Mouse (Mus musculus) liver, embryonic 14.5 days (tissue): ENCODE data around the gene Ect2. TPM values are rescaled to one million over a fixed set of nuclear protein-coding genes. Genes with fewer than 3 reads are reported as not detected.

Experiments used
- ATAC-seq: fragments of 200-750 bp; cut with Nextera tagmentation; 2 replicates; pipeline ENCODE4 v1.8.0; 2017; ENCODE audit warnings: moderate number of reproducible peaks, mild to moderate bottlenecking, moderate library complexity; ENCODE audit not compliant: insufficient read depth
- DNase-seq, 3 experiments: peaks; one replicate each; pipeline ENCODE4 v3.0.0-alpha.2; 2012 to 2013; ENCODE audit warnings: low read depth in 3 of 3, low spot score in 3 of 3
- H3K27ac ChIP-seq: fragments of 300-500 bp; sonication (generic); 2 replicates; pipeline ENCODE4 v1.5.1; 2014; ENCODE audit warnings: moderate library complexity, mild to moderate bottlenecking, control low read depth, inconsistent platforms
- H3K27me3 ChIP-seq: fragments of 300-500 bp; sonication (generic); 2 replicates; pipeline ENCODE4 v1.6.1; 2014; ENCODE audit warnings: mild to moderate bottlenecking, low read length, moderate library complexity; ENCODE audit not compliant: control insufficient read depth, insufficient read depth
- H3K36me3 ChIP-seq: fragments of 300-500 bp; sonication (generic); replicated peaks from 2 replicates; pipeline ENCODE4 v1.6.1; 2014; ENCODE audit warnings: low read depth; ENCODE audit not compliant: control insufficient read depth, insufficient read depth
- H3K4me1 ChIP-seq, 2 experiments: fragments of 200-500 bp in 1 of 2; fragments of 300-500 bp in 1 of 2; sonication (generic) in 1 of 2; replicated peaks; 2 replicates each; pipeline ENCODE4 v1.6.1; 2012 to 2014; ENCODE audit warnings: antibody characterized with exemption in 1 of 2, inconsistent platforms in 1 of 2, low read length in 1 of 2; ENCODE audit not compliant: control insufficient read depth in 2 of 2, insufficient read depth in 2 of 2
- H3K4me2 ChIP-seq: fragments of 300-500 bp; sonication (generic); 2 replicates; pipeline ENCODE4 v1.6.1; 2014; ENCODE audit warnings: low read depth, mild to moderate bottlenecking, control low read depth, moderate library complexity
- H3K4me3 ChIP-seq, 2 experiments: fragments of 200-500 bp in 1 of 2; fragments of 300-500 bp in 1 of 2; sonication (generic) in 1 of 2; 2 replicates each; pipeline ENCODE4 v1.5.1; 2012 to 2014; ENCODE audit warnings: low read depth in 2 of 2, low read length in 2 of 2, mild to moderate bottlenecking in 2 of 2, control low read depth in 1 of 2, inconsistent platforms in 1 of 2, moderate library complexity in 1 of 2; ENCODE audit not compliant: insufficient read depth in 1 of 2
- H3K9ac ChIP-seq: fragments of 300-500 bp; sonication (generic); replicated peaks from 2 replicates; pipeline ENCODE4 v1.6.1; 2014; ENCODE audit warnings: mild to moderate bottlenecking, control low read depth, moderate library complexity
- H3K9me3 ChIP-seq: fragments of 300-500 bp; sonication (generic); 2 replicates; pipeline ENCODE4 v1.6.1; 2016; ENCODE audit warnings: low read length, mixed read lengths; ENCODE audit not compliant: control insufficient read depth
- CTCF ChIP-seq: IDR thresholded peaks from 2 replicates; pipeline ENCODE4 v1.5.1; 2016; ENCODE audit warnings: antibody characterized with exemption, low read depth, control low read depth
- EP300 ChIP-seq: IDR thresholded peaks from 2 replicates; pipeline ENCODE4 v1.6.1; 2016; ENCODE audit warnings: antibody characterized with exemption, low read depth
- WGBS: fragments of 180-500 bp; shearing (Covaris S2); extraction: QIAGEN DNeasy Blood & Tissue Kit; methylation state at CpG from one replicate; pipeline ENCODE4 v1.1.7; 2014; ENCODE audit not compliant: insufficient replicate concordance; 5-methylcytosine and 5-hydroxymethylcytosine counted together
- polyA plus RNA-seq, 2 experiments: library from polyadenylated mRNA; depleted of rRNA in 1 of 2; stranded (reverse) in 1 of 2; unstranded in 1 of 2; fragments of >200 nt; fragmentation: Nextera tagmentation in 1 of 2; extraction: Ambion mirVana in 1 of 2; gene quantifications; 2 replicates each; pipeline versions ENCODE4 v1.2.1 to v1.2.3; 2012 to 2014

Gene Ect2
- polyA plus RNA-seq, 2 experiments = 15.9 to 37.2 TPM

DNA sequence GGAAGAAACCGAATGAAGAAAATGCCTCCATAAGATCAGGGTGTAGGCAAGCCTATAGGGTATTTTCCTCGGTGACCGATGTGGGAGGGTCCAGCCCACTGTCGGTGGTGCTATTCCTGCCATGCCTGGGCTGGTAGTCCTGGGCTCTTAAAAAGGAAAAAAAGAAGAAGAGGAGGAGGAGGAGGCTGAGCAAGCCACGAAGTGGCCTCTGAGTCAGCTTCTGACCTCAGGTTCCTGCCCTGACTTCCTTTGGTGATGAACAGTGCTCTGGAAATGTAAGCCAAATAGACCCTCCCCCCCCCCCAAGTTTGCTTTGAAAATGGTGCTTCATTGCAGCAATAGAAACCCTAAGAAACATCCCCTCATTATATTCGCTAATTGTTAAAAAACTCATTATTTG lies 32.7 kb downstream of the Ect2 start:
- H3K27me3 ChIP-seq = no peaks in the 10 kb centered on the region
- H3K9me3 ChIP-seq = no peaks in the 10 kb centered on the region
- TF ChIP-seq CTCF (no peak), EP300 (no peak)
- 0 out of 4 replicates have a peak, but pooled peaks cover 0 to 2% of the 10 kb centered on the region in 2 experiments for H3K4me1 ChIP-seq
- H3K36me3 ChIP-seq = peaks cover 74% of the 10 kb centered on the region
- H3K4me3 ChIP-seq = no peak overlapping the region
- H3K27ac ChIP-seq = no peak overlapping the region
- ATAC-seq = no peak
- H3K4me2 ChIP-seq = no peak overlapping the region
- no peak overlapping the region for H3K9ac ChIP-seq
- no peak for DNase-seq
- 64% methylated on average over 6 of the region's 6 CpGs for WGBS

DNA sequence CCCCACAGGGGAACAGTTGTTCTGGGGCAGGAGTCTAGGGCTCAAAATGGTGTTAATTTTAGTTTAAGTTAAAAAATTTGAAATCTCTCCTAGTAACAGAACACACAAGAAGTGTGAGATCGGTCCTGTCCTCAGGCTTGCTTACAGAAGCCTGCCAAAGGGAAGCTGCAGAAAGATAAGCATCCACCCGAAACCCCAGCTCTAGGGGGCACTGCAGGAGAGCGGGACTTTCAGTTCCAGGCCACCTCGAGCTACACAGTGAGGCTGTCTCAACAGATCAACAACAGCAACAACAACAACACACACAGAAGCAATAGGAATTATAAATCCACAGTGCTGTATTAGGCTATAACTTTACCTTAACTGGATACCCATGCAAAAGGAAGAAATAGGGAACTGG lies 35.5 kb downstream of the Ect2 start:
- Histone ChIP-seq H3K27ac (no peak overlapping the region), H3K4me3 (no peak overlapping the region), H3K9me3 (no peaks in the 10 kb centered on the region), H3K36me3 (peaks cover 68% of the 10 kb centered on the region), H3K4me2 (no peak overlapping the region), H3K27me3 (no peaks in the 10 kb centered on the region), H3K9ac (no peak overlapping the region), H3K4me1 (0 out of 4 replicates have a peak, but pooled peaks cover 0 to 2% of the 10 kb centered on the region in 2 experiments)
- no peak for DNase-seq
- 52% methylated on average over 4 of the region's 4 CpGs for WGBS
- ATAC-seq = no peak
- no peak for TF ChIP-seq EP300
- peak; percentile 28 for TF ChIP-seq CTCF

- peaks cover 55% of the 10 kb centered on the region for H3K36me3 ChIP-seq
- H3K27ac ChIP-seq = no peak overlapping the region
- H3K4me2 ChIP-seq = no peak overlapping the region
- DNase-seq = no peak
- no peak overlapping the region for H3K4me3 ChIP-seq
- H3K9me3 ChIP-seq = no peaks in the 10 kb centered on the region
- H3K4me1 ChIP-seq = no peaks in the 10 kb centered on the region
- H3K9ac ChIP-seq = no peak overlapping the region
- ATAC-seq = no peak
- no peaks in the 10 kb centered on the region for H3K27me3 ChIP-seq
- TF ChIP-seq CTCF (no peak), EP300 (no peak)
Measured at GRCm38 (mm10) chr3:27110860-27111259, 42.8 kb downstream of the Ect2 start.

GRCm38 (mm10) chr3:27109109-27109508 lies 44.6 kb downstream of the Ect2 start:
- H3K36me3 ChIP-seq = peaks cover 44% of the 10 kb centered on the region
- TF ChIP-seq EP300 (no peak), CTCF (no peak)
- H3K4me1 ChIP-seq = no peaks in the 10 kb centered on the region
- ATAC-seq (no peak), DNase-seq (no peak)
- no peak overlapping the region for H3K4me3 ChIP-seq
- no peak overlapping the region for H3K4me2 ChIP-seq
- H3K9ac ChIP-seq = no peak overlapping the region
- H3K9me3 ChIP-seq = no peaks in the 10 kb centered on the region
- H3K27ac ChIP-seq = no peak overlapping the region
- 89% methylated on average over 4 of the region's 4 CpGs for WGBS
- H3K27me3 ChIP-seq = no peaks in the 10 kb centered on the region

DNA sequence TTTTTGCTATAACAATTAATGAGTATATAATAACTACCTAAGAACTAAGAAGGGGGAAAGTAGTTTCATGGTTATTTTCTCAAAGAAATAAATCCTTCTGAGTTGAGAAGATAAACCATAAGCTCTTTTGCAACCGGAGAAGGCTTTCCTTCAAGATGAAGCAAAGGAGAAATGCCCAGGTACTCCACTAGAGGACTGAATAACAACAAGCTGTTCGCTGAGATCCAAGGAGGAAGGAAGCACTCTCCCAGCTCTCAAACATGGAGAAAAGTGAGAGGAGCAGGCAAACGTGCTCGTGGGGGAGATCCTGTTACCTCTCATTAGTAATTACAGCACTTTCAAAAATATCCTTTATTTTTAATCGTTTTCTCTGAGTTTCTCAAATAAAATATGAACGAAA lies 46.5 kb downstream of the Ect2 start:
- Histone ChIP-seq H3K27me3 (no peaks in the 10 kb centered on the region), H3K36me3 (peaks cover 43% of the 10 kb centered on the region), H3K27ac (no peak overlapping the region), H3K9me3 (no peaks in the 10 kb centered on the region), H3K4me2 (no peak overlapping the region), H3K9ac (no peak overlapping the region), H3K4me1 (no peaks in the 10 kb centered on the region), H3K4me3 (no peak overlapping the region)
- ATAC-seq (no peak), DNase-seq (no peak)
- TF ChIP-seq CTCF (no peak), EP300 (no peak)
- 82% methylated on average over 6 of the region's 6 CpGs for WGBS

- TF ChIP-seq CTCF (no peak), EP300 (no peak)
- no peak for DNase-seq
Measured at GRCm38 (mm10) chr3:27102965-27103364, 50.7 kb downstream of the Ect2 start.

More at GRCm38 (mm10) chr3:27102965-27103364, 50.7 kb downstream of the Ect2 start:
- Histone ChIP-seq H3K9me3 (no peaks in the 10 kb centered on the region), H3K4me1 (no peaks in the 10 kb centered on the region), H3K9ac (no peak overlapping the region), H3K4me3 (no peak overlapping the region), H3K36me3 (peaks cover 52% of the 10 kb centered on the region), H3K4me2 (no peak overlapping the region), H3K27ac (no peak overlapping the region), H3K27me3 (no peaks in the 10 kb centered on the region)
- ATAC-seq = no peak
- WGBS = 89% methylated on average over 6 of the region's 6 CpGs
